Mouse (Mus musculus) heart, embryonic 12.5 days (tissue): Measurements from ENCODE around the gene Rmi2. TPM values are rescaled to one million over a fixed set of nuclear protein-coding genes. Genes with fewer than 3 reads are reported as not detected.

Source experiments
- ATAC-seq: fragments of 200-750 bp; cut with Nextera tagmentation; 2 replicates; pipeline ENCODE4 v1.8.0; 2017; ENCODE audit warnings: moderate TSS enrichment, moderate library complexity; ENCODE audit not compliant: insufficient number of reproducible peaks, low FRiP score
- H3K27ac ChIP-seq: fragments of 300-500 bp; sonication (generic); 2 replicates; pipeline ENCODE4 v1.5.1; 2016; ENCODE audit warnings: mild to moderate bottlenecking, moderate library complexity; ENCODE audit not compliant: poor library complexity, severe bottlenecking
- H3K27me3 ChIP-seq: fragments of 300-500 bp; sonication (generic); replicated peaks from 2 replicates; pipeline ENCODE4 v1.6.1; 2016; ENCODE audit warnings: mild to moderate bottlenecking, moderate library complexity
- H3K36me3 ChIP-seq: fragments of 300-500 bp; sonication (generic); 2 replicates; pipeline ENCODE4 v1.6.1; 2016; ENCODE audit warnings: mild to moderate bottlenecking, moderate library complexity
- H3K4me1 ChIP-seq: fragments of 300-500 bp; sonication (generic); replicated peaks from 2 replicates; pipeline ENCODE4 v1.6.1; 2016; ENCODE audit warnings: mild to moderate bottlenecking
- H3K4me2 ChIP-seq: fragments of 300-500 bp; sonication (generic); 2 replicates; pipeline ENCODE4 v1.6.1; 2016; ENCODE audit warnings: mild to moderate bottlenecking, moderate library complexity
- H3K4me3 ChIP-seq: fragments of 300-500 bp; sonication (generic); 2 replicates; pipeline ENCODE4 v1.5.1; 2016; ENCODE audit warnings: mild to moderate bottlenecking
- H3K9ac ChIP-seq: fragments of 300-500 bp; sonication (generic); 2 replicates; pipeline ENCODE4 v1.6.1; 2016; ENCODE audit warnings: mild to moderate bottlenecking, moderate library complexity
- H3K9me3 ChIP-seq: fragments of 300-500 bp; sonication (generic); replicated peaks from 2 replicates; pipeline ENCODE4 v1.6.1; 2016; ENCODE audit warnings: mild to moderate bottlenecking, moderate library complexity
- WGBS: fragments of 180-500 bp; shearing (Covaris S2); methylation state at CpG from one replicate; pipeline ENCODE4 v1.1.7; 2016; 5-methylcytosine and 5-hydroxymethylcytosine counted together
- polyA plus RNA-seq: library from polyadenylated mRNA; unstranded; fragments of >200 nt; fragmentation: Nextera tagmentation; extraction: Ambion mirVana; gene quantifications from 2 replicates; pipeline ENCODE4 v1.2.1, GENCODE M21; 2016

The Rmi2 gene
- polyA plus RNA-seq, 1 experiment from 2014 or later: 5.0 TPM

- H3K27ac ChIP-seq: no peak overlapping the region
- peaks cover 16% of the 10 kb centered on the region for H3K4me1 ChIP-seq
- H3K4me3 ChIP-seq: no peak overlapping the region
- no peaks in the 10 kb centered on the region for H3K27me3 ChIP-seq
- no peak overlapping the region for H3K9ac ChIP-seq
- WGBS: 85% methylated on average over 3 of the region's 3 CpGs
- H3K9me3 ChIP-seq: peaks cover 8% of the 10 kb centered on the region; the same call in 1 of the 2 replicates
- ATAC-seq: no peak
- H3K36me3 ChIP-seq: no peaks in the 10 kb centered on the region
- no peak overlapping the region for H3K4me2 ChIP-seq
Measured at GRCm38 (mm10) chr16:10895906-10896305, 61.0 kb downstream of the Rmi2 start.

- H3K4me3 ChIP-seq: no peak overlapping the region
- ATAC-seq: no peak
- no peak overlapping the region for H3K4me2 ChIP-seq
- no peak overlapping the region for H3K27ac ChIP-seq
- WGBS: 44% methylated on average over 6 of the region's 6 CpGs
- peaks cover 25% of the 10 kb centered on the region for H3K4me1 ChIP-seq
- H3K9ac ChIP-seq: no peak overlapping the region
- H3K36me3 ChIP-seq: no peaks in the 10 kb centered on the region
- H3K27me3 ChIP-seq: no peaks in the 10 kb centered on the region
- peaks cover 8% of the 10 kb centered on the region; the same call in 1 of the 2 replicates for H3K9me3 ChIP-seq
Measured at GRCm38 (mm10) chr16:10897372-10897771, 62.5 kb downstream of the Rmi2 start.

GRCm38 (mm10) chr16:10900736-10901135 lies 65.9 kb downstream of the Rmi2 start:
- H3K36me3 ChIP-seq: no peaks in the 10 kb centered on the region
- WGBS: 88% methylated on average over 1 of the region's 1 CpGs
- no peaks in the 10 kb centered on the region for H3K27me3 ChIP-seq
- peaks cover 8% of the 10 kb centered on the region; the same call in 1 of the 2 replicates for H3K9me3 ChIP-seq
- no peak overlapping the region for H3K4me3 ChIP-seq
- no peak overlapping the region for H3K4me2 ChIP-seq
- peaks cover 25% of the 10 kb centered on the region for H3K4me1 ChIP-seq
- no peak for ATAC-seq
- H3K9ac ChIP-seq: no peak overlapping the region
- no peak overlapping the region for H3K27ac ChIP-seq

GRCm38 (mm10) chr16:10901956-10902355 lies 67.1 kb downstream of the Rmi2 start:
- Histone ChIP-seq H3K36me3 (no peaks in the 10 kb centered on the region), H3K27me3 (no peaks in the 10 kb centered on the region), H3K4me2 (no peak overlapping the region), H3K4me1 (peaks cover 28% of the 10 kb centered on the region), H3K27ac (no peak overlapping the region), H3K4me3 (no peak overlapping the region), H3K9ac (no peak overlapping the region), H3K9me3 (no peaks in the 10 kb centered on the region)
- WGBS: 36% methylated on average over 2 of the region's 2 CpGs
- ATAC-seq: no peak

- H3K9ac ChIP-seq: no peak overlapping the region
- H3K4me2 ChIP-seq: no peak overlapping the region
- WGBS: 54% methylated on average over 5 of the region's 5 CpGs
- H3K27ac ChIP-seq: no peak overlapping the region
- no peaks in the 10 kb centered on the region for H3K36me3 ChIP-seq
- H3K4me3 ChIP-seq: no peak overlapping the region
- peaks cover 20% of the 10 kb centered on the region for H3K4me1 ChIP-seq
- no peak for ATAC-seq
- no peaks in the 10 kb centered on the region for H3K27me3 ChIP-seq
- no peaks in the 10 kb centered on the region for H3K9me3 ChIP-seq
Measured at GRCm38 (mm10) chr16:10902849-10903248, 68.0 kb downstream of the Rmi2 start.

GRCm38 (mm10) chr16:10905661-10906113 lies 70.8 kb downstream of the Rmi2 start:
- 0 out of 2 replicates have a peak, but pooled peaks have one; percentile 2 for ATAC-seq
- H3K4me1 ChIP-seq: peaks cover 26% of the 10 kb centered on the region
- no peaks in the 10 kb centered on the region for H3K27me3 ChIP-seq
- H3K27ac ChIP-seq: no peak overlapping the region
- H3K4me2 ChIP-seq: no peak overlapping the region
- 44% methylated on average over 5 of the region's 5 CpGs for WGBS
- no peak overlapping the region for H3K4me3 ChIP-seq
- H3K9ac ChIP-seq: no peak overlapping the region
- H3K9me3 ChIP-seq: no peaks in the 10 kb centered on the region
- H3K36me3 ChIP-seq: no peaks in the 10 kb centered on the region

- WGBS: 49% methylated on average over 7 of the region's 7 CpGs
- Histone ChIP-seq H3K27ac (0 out of 2 replicates have a peak overlapping the region, but pooled peaks have one; percentile 11), H3K27me3 (no peaks in the 10 kb centered on the region), H3K4me2 (no peak overlapping the region), H3K36me3 (no peaks in the 10 kb centered on the region), H3K4me3 (no peak overlapping the region), H3K9ac (no peak overlapping the region), H3K9me3 (no peaks in the 10 kb centered on the region), H3K4me1 (peaks cover 12% of the 10 kb centered on the region)
- no peak for ATAC-seq
Measured at GRCm38 (mm10) chr16:10910541-10910940, 75.7 kb downstream of the Rmi2 start.

GRCm38 (mm10) chr16:10911061-10911460 lies 76.2 kb downstream of the Rmi2 start:
- H3K27ac ChIP-seq: no peak overlapping the region
- no peak overlapping the region for H3K4me3 ChIP-seq
- H3K4me2 ChIP-seq: no peak overlapping the region
- H3K36me3 ChIP-seq: no peaks in the 10 kb centered on the region
- H3K4me1 ChIP-seq: peaks cover 7% of the 10 kb centered on the region
- no peaks in the 10 kb centered on the region for H3K9me3 ChIP-seq
- no peak for ATAC-seq
- no peaks in the 10 kb centered on the region for H3K27me3 ChIP-seq
- WGBS: 72% methylated on average over 2 of the region's 2 CpGs
- no peak overlapping the region for H3K9ac ChIP-seq

GRCm38 (mm10) chr16:10915066-10915465 lies 80.2 kb downstream of the Rmi2 start:
- Histone ChIP-seq H3K9me3 (no peaks in the 10 kb centered on the region), H3K9ac (no peak overlapping the region), H3K27ac (no peak overlapping the region), H3K4me3 (no peak overlapping the region), H3K36me3 (no peaks in the 10 kb centered on the region), H3K27me3 (no peaks in the 10 kb centered on the region), H3K4me1 (peaks cover 17% of the 10 kb centered on the region), H3K4me2 (no peak overlapping the region)
- 90% methylated on average over 4 of the region's 4 CpGs for WGBS
- no peak for ATAC-seq

- H3K9ac ChIP-seq: no peak overlapping the region
- H3K27ac ChIP-seq: no peak overlapping the region
- H3K4me2 ChIP-seq: no peak overlapping the region
- no peak for ATAC-seq
- H3K9me3 ChIP-seq: no peaks in the 10 kb centered on the region
- H3K4me3 ChIP-seq: no peak overlapping the region
- H3K27me3 ChIP-seq: no peaks in the 10 kb centered on the region
- H3K36me3 ChIP-seq: no peaks in the 10 kb centered on the region
- peaks cover 19% of the 10 kb centered on the region for H3K4me1 ChIP-seq
- WGBS: 75% methylated on average over 3 of the region's 3 CpGs
Measured at GRCm38 (mm10) chr16:10916271-10916670, 81.4 kb downstream of the Rmi2 start.

GRCm38 (mm10) chr16:10919856-10920255 lies 85.0 kb downstream of the Rmi2 start:
- Histone ChIP-seq H3K4me2 (no peak overlapping the region), H3K36me3 (no peaks in the 10 kb centered on the region), H3K4me3 (no peak overlapping the region), H3K4me1 (peaks cover 19% of the 10 kb centered on the region), H3K27me3 (no peaks in the 10 kb centered on the region; the same call in 1 of the 2 replicates), H3K9me3 (no peaks in the 10 kb centered on the region), H3K27ac (no peak overlapping the region), H3K9ac (no peak overlapping the region)
- ATAC-seq: peak; percentile 73

- no peak overlapping the region for H3K9ac ChIP-seq
- H3K4me1 ChIP-seq: peaks cover 24% of the 10 kb centered on the region
- 65% methylated on average over 5 of the region's 5 CpGs for WGBS
- no peak for ATAC-seq
- H3K36me3 ChIP-seq: no peaks in the 10 kb centered on the region
- H3K27me3 ChIP-seq: peaks cover 5% of the 10 kb centered on the region; the same call in 1 of the 2 replicates
- no peak overlapping the region for H3K4me2 ChIP-seq
- no peak overlapping the region for H3K4me3 ChIP-seq
- H3K9me3 ChIP-seq: no peaks in the 10 kb centered on the region
- H3K27ac ChIP-seq: no peak overlapping the region
Measured at GRCm38 (mm10) chr16:10923561-10923960, 88.7 kb downstream of the Rmi2 start.
